Mouse (Mus musculus): Measurements from ENCODE around the gene Gltp. TPM values are rescaled to one million over a fixed set of nuclear protein-coding genes. Genes with fewer than 3 reads are reported as not detected.

Gltp gene
- total and polyA plus RNA-seq, 3 experiments = 23.8 to 90.4 (median 25.5) TPM

DNA sequence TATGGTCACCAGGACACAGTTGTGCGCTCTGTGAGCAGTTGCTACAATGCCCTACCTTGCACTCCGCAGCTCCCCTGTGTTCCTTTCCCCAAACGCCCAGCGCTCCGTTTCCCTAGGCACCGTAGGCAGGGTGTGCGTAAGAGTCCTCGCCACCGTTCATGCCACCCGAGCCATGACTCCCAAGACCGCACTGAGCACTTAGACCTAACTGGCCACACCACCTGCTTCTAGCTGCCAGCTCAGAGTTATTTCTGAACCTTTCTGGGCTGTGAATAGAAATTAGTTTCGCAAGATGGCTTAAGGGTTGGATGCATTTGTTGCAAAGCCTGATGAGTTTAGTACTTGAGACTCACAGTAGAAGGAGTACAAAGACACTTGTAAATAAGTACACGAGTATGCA, 32.1 kb upstream of the Gltp start:
- dilution Hi-C loops (cut with MboI; ENCODE audit: extremely low pct_ligation_motif_present, extremely low pct_unique_long_range_greater_than_20kb, low sequenced_read_pairs) = no loop called here
- H3K4me1 ChIP-seq (ENCODE audit: control insufficient read depth in 1 of 2, insufficient read depth in 2 of 2) = peaks cover 16 to 26% of the 10 kb centered on the region in 2 experiments
- DNase-seq (ENCODE audit: extremely low read depth) = no peak
- H3K9ac ChIP-seq (ENCODE audit: insufficient read depth, low read depth) = 0 out of 2 replicates have a peak overlapping the region, but pooled peaks have one; percentile 14
- H3K27ac ChIP-seq (ENCODE audit: insufficient read depth, low read depth) = peak overlapping the region; percentile 57
- peaks cover 55 to 90% of the 10 kb centered on the region in 2 experiments for H3K36me3 ChIP-seq (replicated peaks in 1 of 2; ENCODE audit: control insufficient read depth in 1 of 2, insufficient read depth in 1 of 2, low read length in 1 of 2)
- peak overlapping the region; percentile 30 for H3K4me2 ChIP-seq (ENCODE audit: insufficient read depth, low read depth, poor library complexity, severe bottlenecking)
- H3K9me3 ChIP-seq (replicated peaks; ENCODE audit: low read length) = peaks cover 8% of the 10 kb centered on the region
- TF ChIP-seq MEF2A (IDR thresholded peaks at IDR 0.05; ENCODE audit: borderline replicate concordance, low read depth, low read length) (peak; percentile 65; the same call in 1 of the 2 replicates), ZNF384 (IDR thresholded peaks at IDR 0.05; ENCODE audit: low read depth, low read length) (no peak), TCF12 (IDR thresholded peaks at IDR 0.05; ENCODE audit: low read depth, low read length) (peak; percentile 50; the same call in 1 of the 2 replicates), RCOR1 (conservative IDR thresholded peaks at IDR 0.05; ENCODE audit: low read depth, low read length) (no peak), PAX5 (IDR thresholded peaks at IDR 0.05; ENCODE audit: low read length) (no peak), IRF4 (IDR thresholded peaks at IDR 0.05; ENCODE audit: low read depth, low read length) (no peak), EP300 (IDR thresholded peaks at IDR 0.05; ENCODE audit: low read length) (no peak), ZKSCAN1 (IDR thresholded peaks at IDR 0.05; ENCODE audit: borderline replicate concordance, low read depth, low read length) (no peak), USF1 (IDR thresholded peaks at IDR 0.05; ENCODE audit: low read depth, low read length) (no peak), KAT2A (IDR thresholded peaks at IDR 0.05; ENCODE audit: insufficient replicate concordance, low read length) (no peak), ETS1 (conservative IDR thresholded peaks at IDR 0.05; ENCODE audit: low read depth, low read length) (no peak), MAX (IDR thresholded peaks at IDR 0.05; ENCODE audit: low read length) (no peak), TBP (conservative IDR thresholded peaks at IDR 0.05; ENCODE audit: low read depth, low read length) (no peak)
- peak overlapping the region in 1 of 3 experiments; percentile 7 for H3K4me3 ChIP-seq (replicated peaks in 1 of 3; ENCODE audit: low read depth in 2 of 3, low read length in 2 of 3, poor library complexity in 1 of 3)
- H3K27me3 ChIP-seq (replicated peaks) = no peaks in the 10 kb centered on the region
- H3K79me2 ChIP-seq (replicated peaks; ENCODE audit: control insufficient read depth, extremely low read depth, insufficient read depth, poor library complexity, severe bottlenecking) = no peaks in the 10 kb centered on the region
- in situ Hi-C loops (cut with MboI; ENCODE audit: low pct_ligation_motif_present, low pct_unique_long_range_greater_than_20kb, low sequenced_read_pairs) = loop anchor here (5.0 to 25.0 kb wide), 2 partner anchors 89 to 189 kb away; partner anchors contain the start of gene Oasl1

DNA sequence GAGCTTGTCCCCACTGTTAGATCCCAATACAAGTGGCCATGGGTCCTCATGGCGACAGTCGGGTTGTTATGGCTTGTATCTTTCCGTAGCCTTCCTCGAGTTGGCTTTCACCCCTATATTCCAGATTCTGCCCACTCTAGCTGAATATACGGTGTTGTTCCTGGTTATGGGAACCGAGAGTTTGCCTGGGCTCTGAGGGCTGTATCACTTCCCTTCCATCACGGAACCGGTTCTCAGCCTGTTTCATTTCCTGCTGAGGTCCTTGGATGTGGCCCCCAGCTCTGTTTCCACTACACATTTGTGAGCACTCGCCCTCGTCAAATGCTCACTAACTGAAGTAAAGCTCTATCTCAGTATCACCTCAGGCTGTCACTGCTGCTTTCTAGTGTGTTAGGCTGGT, 31.2 kb upstream of the Gltp start:
- peaks cover 8% of the 10 kb centered on the region for H3K9me3 ChIP-seq (replicated peaks; ENCODE audit: low read length)
- H3K27ac ChIP-seq (ENCODE audit: insufficient read depth, low read depth) = peak overlapping the region; percentile 57
- no peak overlapping the region for H3K4me3 ChIP-seq (replicated peaks in 1 of 3; ENCODE audit: low read depth in 2 of 3, low read length in 2 of 3, poor library complexity in 1 of 3)
- in situ Hi-C loops (cut with MboI; ENCODE audit: low pct_ligation_motif_present, low pct_unique_long_range_greater_than_20kb, low sequenced_read_pairs) (loop anchor here (5.0 to 25.0 kb wide), 2 partner anchors 90 to 190 kb away; partner anchors contain the start of gene Oasl1), dilution Hi-C loops (cut with MboI; ENCODE audit: extremely low pct_ligation_motif_present, extremely low pct_unique_long_range_greater_than_20kb, low sequenced_read_pairs) (no loop called here)
- no peaks in the 10 kb centered on the region for H3K27me3 ChIP-seq (replicated peaks)
- no peak overlapping the region for H3K9ac ChIP-seq (ENCODE audit: insufficient read depth, low read depth)
- peaks cover 57 to 90% of the 10 kb centered on the region in 2 experiments for H3K36me3 ChIP-seq (replicated peaks in 1 of 2; ENCODE audit: control insufficient read depth in 1 of 2, insufficient read depth in 1 of 2, low read length in 1 of 2)
- peaks cover 16 to 26% of the 10 kb centered on the region in 2 experiments for H3K4me1 ChIP-seq (ENCODE audit: control insufficient read depth in 1 of 2, insufficient read depth in 2 of 2)
- H3K79me2 ChIP-seq (replicated peaks; ENCODE audit: control insufficient read depth, extremely low read depth, insufficient read depth, poor library complexity, severe bottlenecking) = no peaks in the 10 kb centered on the region
- DNase-seq (ENCODE audit: extremely low read depth) = no peak
- 0 out of 2 replicates have a peak overlapping the region, but pooled peaks have one; percentile 30 for H3K4me2 ChIP-seq (ENCODE audit: insufficient read depth, low read depth, poor library complexity, severe bottlenecking)
- TF ChIP-seq ZC3H11A (IDR thresholded peaks at IDR 0.05; ENCODE audit: low read depth, low read length) (no peak), USF2 (conservative IDR thresholded peaks at IDR 0.05; ENCODE audit: low read depth, low read length) (no peak), ZNF384 (IDR thresholded peaks at IDR 0.05; ENCODE audit: low read depth, low read length) (no peak), IRF4 (IDR thresholded peaks at IDR 0.05; ENCODE audit: low read depth, low read length) (peak; percentile 78), SIN3A (IDR thresholded peaks at IDR 0.05; ENCODE audit: low read length) (no peak), BHLHE40 (IDR thresholded peaks at IDR 0.05; ENCODE audit: low read depth, low read length) (0 out of 2 replicates have a peak, but pooled peaks have one; percentile 4), TCF12 (IDR thresholded peaks at IDR 0.05; ENCODE audit: low read depth, low read length) (0 out of 2 replicates have a peak, but pooled peaks have one; percentile 14), HCFC1 (IDR thresholded peaks at IDR 0.05; ENCODE audit: low read depth, low read length) (no peak), KAT2A (IDR thresholded peaks at IDR 0.05; ENCODE audit: insufficient replicate concordance, low read length) (no peak), GABPA (IDR thresholded peaks at IDR 0.05; ENCODE audit: insufficient replicate concordance, low read depth, low read length) (no peak), UBTF (IDR thresholded peaks at IDR 0.05; ENCODE audit: low read depth, low read length) (no peak), SMC3 (IDR thresholded peaks at IDR 0.05; ENCODE audit: low read depth, low read length) (no peak), MEF2A (IDR thresholded peaks at IDR 0.05; ENCODE audit: borderline replicate concordance, low read depth, low read length) (no peak), POLR2A (IDR thresholded peaks at IDR 0.05; ENCODE audit: low read depth, low read length) (no peak), ZKSCAN1 (IDR thresholded peaks at IDR 0.05; ENCODE audit: borderline replicate concordance, low read depth, low read length) (no peak), RCOR1 (conservative IDR thresholded peaks at IDR 0.05; ENCODE audit: low read depth, low read length) (no peak), MAZ (IDR thresholded peaks at IDR 0.05; ENCODE audit: low read depth, low read length) (no peak), MAX (IDR thresholded peaks at IDR 0.05; ENCODE audit: low read length) (peak; percentile 7; the same call in 1 of the 2 replicates), RAD21 (IDR thresholded peaks at IDR 0.05; ENCODE audit: low read depth, low read length) (no peak), EP300 (IDR thresholded peaks at IDR 0.05; ENCODE audit: low read length) (peak; percentile 81), USF1 (IDR thresholded peaks at IDR 0.05; ENCODE audit: low read depth, low read length) (no peak), ELF1 (IDR thresholded peaks at IDR 0.05; ENCODE audit: low read depth, low read length) (0 out of 2 replicates have a peak, but pooled peaks have one; percentile 19), NELFE (IDR thresholded peaks at IDR 0.05; ENCODE audit: low read depth, low read length) (no peak), MYC (IDR thresholded peaks at IDR 0.05; ENCODE audit: low read depth, low read length) (0 out of 2 replicates have a peak, but pooled peaks have one; percentile 3), E2F4 (IDR thresholded peaks at IDR 0.05; ENCODE audit: insufficient replicate concordance, low read depth, low read length) (no peak), MAFK (IDR thresholded peaks at IDR 0.05; ENCODE audit: insufficient replicate concordance, low read length) (no peak), ETS1 (conservative IDR thresholded peaks at IDR 0.05; ENCODE audit: low read depth, low read length) (no peak)

Data from CH12.LX (cell line).